8 mouse cellular contexts compared by ENCODE assay signal in genomic region chr11:116274045-116274666, GRCm38 (mm10). TPM values are rescaled to one million over a fixed set of nuclear protein-coding genes. Genes with fewer than 3 reads are reported as not detected.
DNase-seq lines count a peak whose midpoint lies in the region; ATAC-seq and TF ChIP-seq lines count a peak whose summit lies in the region.

Gene Srp68 (minus strand): TSS chr11:116274217.

- peaks cover 34% of the 10 kb centered on the region for H3K36me3 ChIP-seq in forebrain, embryonic 10.5 days (replicated peaks)
- H3K36me3 ChIP-seq in heart, embryonic 15.5 days = peaks cover 17% of the 10 kb centered on the region
- H3K36me3 ChIP-seq in liver, embryonic 14.5 days (replicated peaks; ENCODE audit: control insufficient read depth, insufficient read depth, low read depth) = peaks cover 19% of the 10 kb centered on the region
- H3K36me3 ChIP-seq in neural tube, embryonic 11.5 days (ENCODE audit: control insufficient read depth, insufficient read depth, low read length) = peaks cover 5% of the 10 kb centered on the region
- no peaks in the 10 kb centered on the region for H3K36me3 ChIP-seq in stomach, postnatal 0 days (ENCODE audit: control insufficient read depth, insufficient read depth, low read length)

- peaks cover 29% of the 10 kb centered on the region for H3K4me1 ChIP-seq in forebrain, embryonic 10.5 days
- H3K4me1 ChIP-seq in heart, embryonic 15.5 days (replicated peaks) = peaks cover 24% of the 10 kb centered on the region
- H3K4me1 ChIP-seq in liver, embryonic 14.5 days (replicated peaks; ENCODE audit: control insufficient read depth in 2 of 2, insufficient read depth in 2 of 2, low read length in 1 of 2) = peaks cover 2 to 11% of the 10 kb centered on the region in 2 experiments
- H3K4me1 ChIP-seq in neural tube, embryonic 11.5 days (ENCODE audit: control insufficient read depth, insufficient read depth, low read length) = peaks cover 12% of the 10 kb centered on the region
- 0 out of 2 replicates have a peak, but pooled peaks cover 2% of the 10 kb centered on the region for H3K4me1 ChIP-seq in stomach, postnatal 0 days (replicated peaks; ENCODE audit: control insufficient read depth, insufficient read depth)

- no peaks in the 10 kb centered on the region for H3K27me3 ChIP-seq in forebrain, embryonic 10.5 days (ENCODE audit: poor library complexity, severe bottlenecking)
- no peaks in the 10 kb centered on the region for H3K27me3 ChIP-seq in heart, embryonic 15.5 days
- no peaks in the 10 kb centered on the region for H3K27me3 ChIP-seq in liver, embryonic 14.5 days (ENCODE audit: control insufficient read depth, insufficient read depth, low read length)
- H3K27me3 ChIP-seq in neural tube, embryonic 11.5 days (ENCODE audit: control insufficient read depth, insufficient read depth, low read length) = no peaks in the 10 kb centered on the region
- no peaks in the 10 kb centered on the region for H3K27me3 ChIP-seq in stomach, postnatal 0 days (ENCODE audit: control insufficient read depth, insufficient read depth, low read length)

- peak within 1 kb of the TSS; percentile 75 for H3K4me2 ChIP-seq in heart, embryonic 15.5 days
- peak within 1 kb of the TSS; percentile 77 for H3K4me2 ChIP-seq in liver, embryonic 14.5 days (ENCODE audit: low read depth)
- H3K4me2 ChIP-seq in neural tube, embryonic 11.5 days (ENCODE audit: low read depth) = peak within 1 kb of the TSS; percentile 59
- H3K4me2 ChIP-seq in stomach, postnatal 0 days (replicated peaks; ENCODE audit: low read depth) = peak within 1 kb of the TSS; percentile 72

- peak within 1 kb of the TSS; percentile 93 for H3K27ac ChIP-seq in forebrain, embryonic 10.5 days
- peak within 1 kb of the TSS; percentile 83 for H3K27ac ChIP-seq in heart, embryonic 15.5 days
- peak within 1 kb of the TSS; percentile 16 for H3K27ac ChIP-seq in liver, embryonic 14.5 days
- peak within 1 kb of the TSS; percentile 76 for H3K27ac ChIP-seq in neural tube, embryonic 11.5 days (ENCODE audit: low read depth, low read length)
- H3K27ac ChIP-seq in stomach, postnatal 0 days (replicated peaks) = peak within 1 kb of the TSS; percentile 85

- peak; percentile 43 for TF ChIP-seq CTCF in liver, embryonic 14.5 days (IDR thresholded peaks at IDR 0.05; ENCODE audit: low read depth)
- peak; percentile 53 for TF ChIP-seq CTCF in stomach, postnatal 0 days (IDR thresholded peaks at IDR 0.05; ENCODE audit: low read depth)

- peak; percentile 99 for ATAC-seq in heart, embryonic 15.5 days (replicated peaks; ENCODE audit: insufficient number of reproducible peaks, insufficient read depth, low FRiP score, low read depth)
- peak; percentile 94 for ATAC-seq in liver, embryonic 14.5 days (ENCODE audit: insufficient read depth)
- ATAC-seq in neural tube, embryonic 11.5 days (ENCODE audit: insufficient read depth, low FRiP score, low TSS enrichment) = peak; percentile 95
- ATAC-seq in stomach, postnatal 0 days (ENCODE audit: low FRiP score, low TSS enrichment) = peak; percentile 98

- peak within 1 kb of the TSS; percentile 83 for H3K9ac ChIP-seq in heart, embryonic 15.5 days
- H3K9ac ChIP-seq in liver, embryonic 14.5 days (replicated peaks) = peak within 1 kb of the TSS; percentile 96
- peak within 1 kb of the TSS; percentile 86 for H3K9ac ChIP-seq in neural tube, embryonic 11.5 days (ENCODE audit: low read length)
- H3K9ac ChIP-seq in stomach, postnatal 0 days (ENCODE audit: low read length) = peak within 1 kb of the TSS; percentile 94

- TF ChIP-seq EP300 in liver, embryonic 14.5 days (IDR thresholded peaks at IDR 0.05; ENCODE audit: low read depth) = no peak
- TF ChIP-seq EP300 in stomach, postnatal 0 days (optimal IDR thresholded peaks at IDR 0.05) = no peak

- peak within 1 kb of the TSS; percentile 97 for H3K4me3 ChIP-seq in forebrain, embryonic 10.5 days
- H3K4me3 ChIP-seq in heart, embryonic 15.5 days = peak within 1 kb of the TSS; percentile 87
- H3K4me3 ChIP-seq in liver, embryonic 14.5 days (ENCODE audit: insufficient read depth in 1 of 2, low read depth in 2 of 2, low read length in 2 of 2) = peak within 1 kb of the TSS; percentile 83 to 100
- peak within 1 kb of the TSS; percentile 87 for H3K4me3 ChIP-seq in neural tube, embryonic 11.5 days (ENCODE audit: low read depth, low read length)
- H3K4me3 ChIP-seq in stomach, postnatal 0 days (ENCODE audit: low read depth, low read length) = peak within 1 kb of the TSS; percentile 87

- H3K9me3 ChIP-seq in forebrain, embryonic 10.5 days = no peaks in the 10 kb centered on the region
- no peaks in the 10 kb centered on the region for H3K9me3 ChIP-seq in heart, embryonic 15.5 days (replicated peaks)
- no peaks in the 10 kb centered on the region for H3K9me3 ChIP-seq in liver, embryonic 14.5 days (ENCODE audit: control insufficient read depth, low read length)
- no peaks in the 10 kb centered on the region for H3K9me3 ChIP-seq in neural tube, embryonic 11.5 days (ENCODE audit: control insufficient read depth, low read length)
- H3K9me3 ChIP-seq in stomach, postnatal 0 days (ENCODE audit: control insufficient read depth, low read length) = no peaks in the 10 kb centered on the region

- 6% methylated on average over 32 of the region's 32 CpGs for WGBS in forebrain, embryonic 10.5 days
- 4% methylated on average over 32 of the region's 32 CpGs for WGBS in heart, embryonic 15.5 days
- WGBS in liver, embryonic 14.5 days (ENCODE audit: insufficient replicate concordance) = 1% methylated on average over 32 of the region's 32 CpGs
- WGBS in neural tube, embryonic 11.5 days = 5% methylated on average over 32 of the region's 32 CpGs
- 3% methylated on average over 32 of the region's 32 CpGs for WGBS in stomach, postnatal 0 days

- peak; percentile 83 to 88 for DNase-seq in CD8-positive naive resting alpha-beta T cell, adult 2 months (ENCODE audit: low read depth in 2 of 2, low spot score in 2 of 2)
- DNase-seq in c-Kit-positive CD71-negative TER-119-negative erythroid progenitor cells, embryonic 14.5 days (ENCODE audit: low read depth) = peak; percentile 85
- peak; percentile 91 for DNase-seq in forebrain, embryonic 10.5 days (ENCODE audit: extremely low spot score, low spot score)
- DNase-seq in kidney, postnatal 25 days = peak; percentile 94 to 97
- peak; percentile 73 to 80 (median 76) for DNase-seq in liver, embryonic 14.5 days (ENCODE audit: low read depth in 3 of 3, low spot score in 3 of 3)
- peak; percentile 93 for DNase-seq in neural tube, embryonic 11.5 days (ENCODE audit: low spot score)
- DNase-seq in stomach, postnatal 0 days (ENCODE audit: low spot score) = peak; percentile 94

RNA-seq across cellular contexts. Expression of gene Srp68, which starts in this region (rescaled TPM):
- 99.3 and 105 TPM in 2 replicates for polyA plus RNA-seq in forebrain, embryonic 10.5 days (2016; fragmentation: Nextera tagmentation; extraction: Ambion mirVana)
- 57.2 and 74.0 TPM in 2 replicates for polyA plus RNA-seq in heart, embryonic 15.5 days (2015; fragmentation: Nextera tagmentation; extraction: Ambion mirVana)
- polyA plus RNA-seq in liver, embryonic 14.5 days (2012; rRNA removed) = 31.9 and 37.6 TPM in 2 replicates
- 28.8 and 33.8 TPM in 2 replicates for polyA plus RNA-seq in liver, embryonic 14.5 days (2014; fragmentation: Nextera tagmentation; extraction: Ambion mirVana)
- 83.5 and 87.4 TPM in 2 replicates for polyA plus RNA-seq in neural tube, embryonic 11.5 days (2014; fragmentation: Nextera tagmentation; extraction: Ambion mirVana)
- polyA plus RNA-seq in stomach, postnatal 0 days (2015; fragmentation: Nextera tagmentation; extraction: Ambion mirVana) = 52.6 and 53.0 TPM in 2 replicates

Comparison
In these comparisons a context has a peak if more than half of its experiments do, and no peak if none do; other contexts are left out.
1. Peak in every context shown above with its lines: DNase-seq, ATAC-seq, H3K4me3 ChIP-seq and H3K27ac ChIP-seq.
2. H3K27ac ChIP-seq: peak in every context shown above with its lines; median percentile 93 in forebrain, embryonic 10.5 days; 85 in stomach, postnatal 0 days; 83 in heart, embryonic 15.5 days; 76 in neural tube, embryonic 11.5 days; 16 in liver, embryonic 14.5 days.